Mouse (Mus musculus): Measurements from ENCODE around the gene Jph3. TPM values are rescaled to one million over a fixed set of nuclear protein-coding genes. Genes with fewer than 3 reads are reported as not detected.

The Jph3 gene
- polyA plus RNA-seq, 1 experiment = 0.08 TPM

DNA sequence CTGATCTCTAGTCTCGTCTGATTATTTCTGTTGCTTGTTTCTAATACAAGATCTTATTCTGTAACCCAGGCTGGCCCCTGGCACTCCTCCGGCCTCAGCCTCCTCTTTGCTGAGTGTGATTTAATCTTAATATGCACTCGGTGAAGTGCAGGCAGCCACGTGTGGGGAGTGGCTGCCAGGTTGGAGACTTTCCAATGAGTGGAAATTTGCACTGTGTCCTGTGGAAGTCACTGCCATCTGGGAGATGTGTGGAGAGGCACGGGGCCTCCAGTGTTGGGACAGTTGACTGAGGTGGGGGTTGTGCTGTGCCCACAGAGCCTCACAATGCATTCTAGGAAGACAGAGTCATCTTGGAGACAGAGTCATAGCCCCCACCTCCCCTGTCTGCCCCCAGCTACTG, 53.1 kb downstream of the Jph3 start:
- DNase-seq (ENCODE audit: low read depth) = no peak

- no peak for DNase-seq (ENCODE audit: low read depth)
These were observed 57.1 kb downstream of the Jph3 start for GRCm38 (mm10) chr8:121786542-121786941.

- DNase-seq (ENCODE audit: low read depth) = no peak
These were observed 59.4 kb downstream of the Jph3 start for GRCm38 (mm10) chr8:121788786-121789185.

GRCm38 (mm10) chr8:121792159-121792558, 62.7 kb downstream of the Jph3 start:
- DNase-seq (ENCODE audit: low read depth) = no peak

DNA sequence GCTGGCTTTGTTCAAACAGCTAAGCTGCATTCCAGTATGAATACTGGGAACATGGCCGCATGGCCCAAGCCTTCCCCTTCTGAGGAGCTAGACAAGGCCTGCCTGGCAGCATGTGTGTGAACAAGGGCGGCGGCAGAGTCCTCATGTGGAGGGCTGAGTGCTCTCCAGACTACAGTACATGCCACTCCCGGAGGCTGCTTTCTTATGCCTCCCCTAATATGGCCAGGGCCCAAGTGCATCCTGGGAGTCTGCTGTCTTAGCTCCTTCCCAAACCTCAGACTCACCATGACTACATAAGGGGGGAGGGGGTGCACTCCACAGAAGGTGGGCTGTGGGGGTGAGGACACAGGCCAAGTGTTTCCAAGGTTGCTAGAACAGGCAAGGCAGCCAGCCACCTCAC, 63.2 kb downstream of the Jph3 start:
- DNase-seq (ENCODE audit: low read depth) = no peak

DNA sequence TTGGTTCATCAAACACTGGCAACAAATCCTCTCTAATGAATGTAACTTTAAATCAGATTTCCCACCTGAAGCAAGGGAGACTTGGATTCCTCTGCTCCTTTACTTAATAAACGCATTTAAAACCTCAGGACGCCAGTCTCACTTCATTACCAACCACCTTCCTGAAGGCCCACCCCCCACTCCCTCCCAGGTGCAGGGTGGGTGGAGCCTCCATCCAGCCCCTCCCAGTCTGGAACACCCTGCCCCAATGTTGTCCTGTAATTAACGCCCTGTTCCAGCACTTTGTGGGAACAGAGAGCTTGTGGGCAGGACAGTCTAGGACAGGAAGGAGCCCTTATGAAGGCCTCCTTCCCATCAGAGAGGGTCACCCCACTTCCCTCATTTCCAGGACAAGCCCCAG, 64.7 kb downstream of the Jph3 start:
- no peak for DNase-seq (ENCODE audit: low read depth)

- DNase-seq (ENCODE audit: low read depth) = no peak
These were observed 66.0 kb downstream of the Jph3 start for GRCm38 (mm10) chr8:121795461-121795860.

DNA sequence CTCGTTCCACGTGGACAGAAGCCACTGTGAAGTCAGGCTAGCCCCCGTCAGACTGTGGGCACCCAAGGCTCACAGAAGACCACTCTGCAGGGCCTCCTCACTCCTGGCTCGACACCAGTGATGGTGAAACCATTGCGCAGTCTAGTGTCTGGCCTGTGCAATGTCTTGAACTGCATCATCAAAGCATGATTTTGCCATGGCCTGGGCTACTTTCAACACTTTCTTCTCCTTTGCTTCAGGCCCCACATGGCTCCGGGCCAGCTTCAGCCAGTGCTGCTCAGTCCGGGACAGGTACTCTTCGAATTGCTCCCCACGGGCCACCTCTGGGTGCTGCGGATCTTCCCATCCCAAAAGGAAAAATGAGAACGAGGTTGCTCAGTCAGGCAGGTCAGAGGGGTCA, 67.0 kb downstream of the Jph3 start:
- DNase-seq (ENCODE audit: low read depth) = no peak

DNA sequence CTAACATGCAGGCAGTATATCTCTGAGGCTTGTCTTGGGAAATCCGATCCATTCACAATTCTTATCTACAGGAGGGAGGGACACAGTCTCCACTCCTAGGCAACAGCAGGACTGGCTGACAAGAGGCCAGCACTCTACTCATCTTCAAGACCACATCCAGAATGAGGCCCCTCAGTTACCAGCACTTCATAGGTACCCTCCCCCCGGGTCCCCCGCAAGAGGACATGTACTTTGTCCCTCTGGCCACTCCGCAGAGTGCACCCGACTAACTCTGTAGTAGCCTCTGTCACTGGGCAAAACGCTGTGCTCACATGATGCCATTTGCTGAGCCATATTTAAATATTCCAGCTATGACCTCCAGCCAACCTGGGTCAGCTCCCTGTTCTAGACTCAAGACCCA, 69.0 kb downstream of the Jph3 start:
- DNase-seq (ENCODE audit: low read depth) = no peak

DNA sequence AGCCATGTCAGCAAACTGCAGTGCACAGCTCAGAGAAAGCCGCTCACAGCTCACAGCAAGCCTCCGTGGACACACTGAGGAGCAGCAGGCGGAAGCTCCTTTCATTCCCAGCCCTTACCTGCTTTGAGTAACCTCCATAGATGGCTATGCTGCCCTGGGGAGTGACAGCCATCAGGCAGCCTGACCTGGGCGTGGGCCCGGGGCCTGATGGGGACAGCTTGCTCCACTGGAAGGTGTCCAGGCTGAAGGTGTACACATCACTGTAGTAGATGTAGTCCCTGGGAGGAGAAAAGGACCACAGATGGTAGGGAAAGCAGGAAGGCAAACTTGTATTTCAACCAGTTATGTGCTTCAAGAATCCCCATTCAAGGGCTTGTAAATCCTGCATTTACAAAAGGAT, 75.4 kb downstream of the Jph3 start:
- no peak for DNase-seq (ENCODE audit: low read depth)

- DNase-seq (ENCODE audit: low read depth) = no peak
These were observed 76.7 kb downstream of the Jph3 start for GRCm38 (mm10) chr8:121806126-121806525.

GRCm38 (mm10) chr8:121808032-121808431, 78.6 kb downstream of the Jph3 start:
- DNase-seq (ENCODE audit: low read depth) = no peak

DNA sequence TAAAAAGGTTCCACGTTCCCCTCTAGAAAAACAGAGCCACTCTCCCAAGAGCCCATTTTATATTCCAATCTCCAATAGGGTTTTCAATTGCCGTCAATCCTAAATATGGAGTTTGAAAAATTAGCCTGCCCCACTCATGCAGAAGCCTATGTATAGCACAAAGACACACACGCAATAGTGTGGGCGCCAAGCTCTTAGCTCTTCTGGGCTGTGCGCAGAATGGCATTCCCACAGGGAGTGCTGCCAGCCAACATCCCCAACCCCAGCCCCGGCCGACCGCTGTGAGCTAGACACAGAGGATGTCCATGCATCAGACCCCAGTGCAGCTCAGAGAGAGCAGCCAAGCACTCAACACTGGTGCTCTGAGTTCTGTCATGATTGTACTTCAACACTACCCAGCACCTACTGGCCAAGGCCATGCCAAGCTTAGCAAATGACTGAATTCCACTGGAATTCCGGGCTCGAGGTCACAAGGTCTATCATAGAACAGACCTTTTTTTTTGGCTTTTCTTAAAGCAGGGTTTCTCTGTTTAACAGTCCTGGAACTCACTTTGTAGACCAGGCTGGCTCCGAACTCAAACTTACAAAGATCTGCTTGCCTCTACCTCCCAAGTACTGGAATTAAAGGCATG, 80.2 kb downstream of the Jph3 start:
- DNase-seq (ENCODE audit: low read depth) = no peak

DNA sequence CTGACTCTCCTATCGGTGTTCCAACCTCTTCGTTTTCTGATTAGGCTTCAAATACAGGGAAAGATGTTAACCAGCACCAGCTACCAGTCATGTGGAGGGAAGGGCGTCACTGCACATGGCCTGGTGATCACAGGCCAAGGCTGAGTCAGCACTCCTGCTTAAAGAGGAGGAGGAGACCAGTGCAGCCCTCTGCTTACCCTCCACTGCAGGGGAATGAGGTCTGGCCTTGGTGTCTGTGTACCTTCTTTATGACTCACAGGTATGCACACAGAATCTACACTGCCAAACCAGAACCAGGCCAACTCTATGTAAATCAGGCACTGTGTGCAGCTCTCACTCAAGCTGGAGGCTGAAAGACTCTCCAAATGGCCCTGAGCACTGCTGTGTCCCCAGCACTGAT, 82.1 kb downstream of the Jph3 start:
- no peak for DNase-seq (ENCODE audit: low read depth)

GRCm38 (mm10) chr8:121811931-121812570, 82.6 kb downstream of the Jph3 start:
- DNase-seq (ENCODE audit: low read depth) = no peak

- DNase-seq (ENCODE audit: low read depth) = no peak
These were observed 88.8 kb downstream of the Jph3 start for GRCm38 (mm10) chr8:121818226-121818625.

- no peak for DNase-seq (ENCODE audit: low read depth)
These were observed 91.4 kb downstream of the Jph3 start for GRCm38 (mm10) chr8:121820840-121821239.

- DNase-seq (ENCODE audit: low read depth) = no peak
These were observed 91.9 kb downstream of the Jph3 start for GRCm38 (mm10) chr8:121821320-121821719.

GRCm38 (mm10) chr8:121821770-121822169, 92.3 kb downstream of the Jph3 start:
- DNase-seq (ENCODE audit: low read depth) = no peak

DNA sequence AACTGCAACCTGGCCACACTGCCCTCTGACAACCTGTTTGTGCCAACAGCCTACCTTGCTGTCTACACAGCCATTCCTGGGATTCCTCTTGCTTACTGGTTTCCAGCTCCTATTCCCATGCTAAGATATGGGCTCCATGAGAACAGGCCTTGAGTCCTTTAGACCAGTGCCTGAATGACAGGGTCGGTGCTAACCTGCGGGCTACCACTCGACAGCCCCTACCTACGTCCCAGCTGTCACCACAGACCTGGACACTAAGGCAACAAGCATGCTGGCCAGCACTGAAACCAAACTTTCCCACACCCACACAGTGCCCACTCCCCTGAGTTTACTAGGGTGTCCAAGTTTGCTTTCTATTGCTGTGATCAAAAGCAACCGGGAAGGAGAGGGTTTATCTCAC, 98.3 kb downstream of the Jph3 start:
- DNase-seq (ENCODE audit: low read depth) = no peak

DNA sequence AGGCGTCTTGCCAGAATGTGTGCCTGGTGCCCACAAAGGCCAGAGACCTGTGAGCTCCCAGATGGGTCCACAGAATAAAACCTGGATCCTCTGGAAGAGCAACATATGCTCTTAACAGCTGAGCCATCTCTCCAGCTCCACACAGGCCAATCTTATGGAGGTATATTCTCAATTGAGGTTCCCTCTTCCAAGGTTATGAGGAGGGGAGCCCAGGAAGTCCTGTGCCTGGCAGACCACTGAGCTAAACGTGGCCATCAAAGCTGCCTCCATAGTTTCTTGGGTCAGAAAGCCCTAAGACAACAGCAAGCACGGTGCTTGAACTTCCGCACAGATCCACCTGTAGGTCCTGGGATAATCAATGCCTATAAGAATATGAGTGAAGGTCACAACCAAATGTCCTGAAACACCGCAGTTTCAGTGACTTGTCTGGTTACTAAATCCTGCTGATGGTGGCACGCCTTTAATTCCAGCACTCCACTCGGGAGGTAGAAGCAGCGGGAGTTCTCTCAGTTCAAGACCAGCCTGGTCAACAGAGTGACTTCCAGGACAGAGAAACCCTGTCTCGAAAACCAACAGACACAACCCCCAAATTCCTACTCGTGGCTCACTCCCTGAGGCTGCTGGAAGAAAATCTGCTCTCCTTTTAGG, 99.1 kb downstream of the Jph3 start:
- DNase-seq (ENCODE audit: low read depth) = no peak

GRCm38 (mm10) chr8:121829048-121829776, 99.8 kb downstream of the Jph3 start, which contains the start of gene Klhdc4:
Gene Klhdc4 (minus strand): TSS chr8:121829569.
- no peak for DNase-seq (ENCODE audit: low read depth)

All from gonadal fat pad, adult 2 months (tissue).